Comparison of ENCODE assay signal across 19 mouse cellular contexts in genomic region chr11:114177789-114178188, GRCm38 (mm10).
A peak's percentile ranks its signal among the peaks of the same experiment; 100 is the strongest.
DNase-seq lines count a peak whose midpoint lies in the region; ATAC-seq and TF ChIP-seq lines count a peak whose summit lies in the region.
"Had no signal": no experiment of that assay in that cellular context is flagged by ENCODE, and none has a peak within 500 bp of the region (broad histone marks: within the 10 kb centered on the region; RNA-seq: fewer than 3 reads in every experiment).

No protein-coding gene starts in this region.

- TF ChIP-seq CTCF in hindbrain, postnatal 0 days (IDR thresholded peaks at IDR 0.05; ENCODE audit: low read depth), result no peak

- 0 out of 2 replicates have a peak overlapping the region, but pooled peaks have one; percentile 56 for H3K27ac ChIP-seq in hindbrain, postnatal 0 days
- no peak overlapping the region for H3K27ac ChIP-seq in hindbrain, embryonic 14.5 days
- 0 out of 2 replicates have a peak overlapping the region, but pooled peaks have one; percentile 20 for H3K27ac ChIP-seq in neural tube, embryonic 15.5 days (replicated peaks)
- H3K27ac ChIP-seq in intestine, embryonic 16.5 days (ENCODE audit: low read length), result no peak overlapping the region
- peak overlapping the region; percentile 18; the same call in 1 of the 2 replicates for H3K27ac ChIP-seq in limb, embryonic 15.5 days
- H3K27ac ChIP-seq: embryonic facial prominence, embryonic 15.5 days; forebrain, embryonic 15.5 days; heart, embryonic 15.5 days had no signal

- no peaks in the 10 kb centered on the region for H3K9me3 ChIP-seq in hindbrain, postnatal 0 days (ENCODE audit: low read length)
- H3K9me3 ChIP-seq in hindbrain, embryonic 14.5 days (ENCODE audit: control insufficient read depth, low read length), result no peaks in the 10 kb centered on the region
- no peaks in the 10 kb centered on the region for H3K9me3 ChIP-seq in neural tube, embryonic 15.5 days (replicated peaks)
- H3K9me3 ChIP-seq in intestine, embryonic 16.5 days (ENCODE audit: control insufficient read depth, low read length), result no peaks in the 10 kb centered on the region
- H3K9me3 ChIP-seq in limb, embryonic 15.5 days, result no peaks in the 10 kb centered on the region
- H3K9me3 ChIP-seq: embryonic facial prominence, embryonic 15.5 days; forebrain, embryonic 15.5 days; heart, embryonic 15.5 days had no signal

- peaks cover 23% of the 10 kb centered on the region for H3K4me1 ChIP-seq in hindbrain, postnatal 0 days (ENCODE audit: insufficient read depth, low read length)
- H3K4me1 ChIP-seq in hindbrain, embryonic 14.5 days (replicated peaks; ENCODE audit: control insufficient read depth, insufficient read depth, low read length), result peaks cover 35% of the 10 kb centered on the region
- peaks cover 38% of the 10 kb centered on the region for H3K4me1 ChIP-seq in neural tube, embryonic 15.5 days
- H3K4me1 ChIP-seq in intestine, embryonic 16.5 days (ENCODE audit: control insufficient read depth, insufficient read depth, low read length), result peaks cover 20% of the 10 kb centered on the region
- H3K4me1 ChIP-seq in limb, embryonic 15.5 days, result peaks cover 44% of the 10 kb centered on the region

- H3K4me2 ChIP-seq in hindbrain, postnatal 0 days (ENCODE audit: low read depth, low read length), result no peak overlapping the region
- no peak overlapping the region for H3K4me2 ChIP-seq in hindbrain, embryonic 14.5 days (replicated peaks)
- no peak overlapping the region for H3K4me2 ChIP-seq in neural tube, embryonic 15.5 days
- H3K4me2 ChIP-seq in intestine, embryonic 16.5 days (ENCODE audit: low read depth, low read length), result no peak overlapping the region
- no peak overlapping the region for H3K4me2 ChIP-seq in limb, embryonic 15.5 days
- H3K4me2 ChIP-seq: embryonic facial prominence, embryonic 15.5 days; forebrain, embryonic 15.5 days; heart, embryonic 11.5 days; heart, embryonic 15.5 days had no signal

- H3K9ac ChIP-seq in hindbrain, postnatal 0 days (replicated peaks; ENCODE audit: low read length), result no peak overlapping the region
- no peak overlapping the region for H3K9ac ChIP-seq in hindbrain, embryonic 14.5 days
- H3K9ac ChIP-seq in neural tube, embryonic 15.5 days (replicated peaks), result no peak overlapping the region
- H3K9ac ChIP-seq in intestine, embryonic 16.5 days (ENCODE audit: low read depth, low read length), result no peak overlapping the region
- no peak overlapping the region for H3K9ac ChIP-seq in limb, embryonic 15.5 days
- H3K9ac ChIP-seq: embryonic facial prominence, embryonic 15.5 days; forebrain, embryonic 15.5 days; heart, embryonic 15.5 days had no signal

- H3K36me3 ChIP-seq in hindbrain, postnatal 0 days (ENCODE audit: insufficient read depth, low read length), result no peaks in the 10 kb centered on the region
- H3K36me3 ChIP-seq in hindbrain, embryonic 14.5 days (replicated peaks; ENCODE audit: control insufficient read depth, insufficient read depth), result no peaks in the 10 kb centered on the region
- H3K36me3 ChIP-seq in neural tube, embryonic 15.5 days, result no peaks in the 10 kb centered on the region
- no peaks in the 10 kb centered on the region for H3K36me3 ChIP-seq in intestine, embryonic 16.5 days (ENCODE audit: control insufficient read depth, insufficient read depth, low read length)
- no peaks in the 10 kb centered on the region for H3K36me3 ChIP-seq in limb, embryonic 15.5 days
- H3K36me3 ChIP-seq: embryonic facial prominence, embryonic 15.5 days; forebrain, embryonic 15.5 days; heart, embryonic 15.5 days had no signal

- H3K4me3 ChIP-seq in hindbrain, postnatal 0 days (ENCODE audit: low read length), result no peak overlapping the region
- H3K4me3 ChIP-seq in hindbrain, embryonic 14.5 days (replicated peaks; ENCODE audit: low read length), result no peak overlapping the region
- no peak overlapping the region for H3K4me3 ChIP-seq in neural tube, embryonic 15.5 days (replicated peaks)
- H3K4me3 ChIP-seq in intestine, embryonic 16.5 days (ENCODE audit: low read length), result no peak overlapping the region
- no peak overlapping the region for H3K4me3 ChIP-seq in limb, embryonic 15.5 days
- H3K4me3 ChIP-seq: embryonic facial prominence, embryonic 15.5 days; erythroblast, embryonic 14.5 days; forebrain, embryonic 15.5 days; heart, embryonic 15.5 days had no signal

- WGBS in hindbrain, postnatal 0 days, result 35% methylated on average over 4 of the region's 4 CpGs
- WGBS in hindbrain, embryonic 14.5 days, result 48% methylated on average over 4 of the region's 4 CpGs
- 51% methylated on average over 4 of the region's 4 CpGs for WGBS in neural tube, embryonic 15.5 days
- 49% methylated on average over 4 of the region's 4 CpGs for WGBS in intestine, embryonic 16.5 days
- 32% methylated on average over 4 of the region's 4 CpGs for WGBS in limb, embryonic 15.5 days

- no peak for ATAC-seq in hindbrain, postnatal 0 days
- no peak; the same call in 1 of the 2 replicates for ATAC-seq in hindbrain, embryonic 14.5 days (ENCODE audit: low FRiP score)
- ATAC-seq in neural tube, embryonic 15.5 days (ENCODE audit: low FRiP score), result no peak
- ATAC-seq in intestine, embryonic 16.5 days, result peak; percentile 67
- ATAC-seq in limb, embryonic 15.5 days (ENCODE audit: insufficient number of reproducible peaks, low FRiP score, low TSS enrichment, low read depth), result no peak
- ATAC-seq: activated CD4-positive, CD25-positive, alpha-beta regulatory T cell, adult 4 months; forebrain, embryonic 15.5 days; hindbrain, embryonic 16.5 days; Patski had no signal

- DNase-seq in hindbrain, postnatal 0 days (ENCODE audit: low spot score), result no peak
- DNase-seq in hindbrain, embryonic 14.5 days (ENCODE audit: low spot score), result no peak
- DNase-seq in neural tube, embryonic 10.5 days (ENCODE audit: extremely low spot score, low spot score), result no peak
- DNase-seq in adrenal gland, postnatal 25 days, result no peak
- DNase-seq: cerebellum, adult 18-20 months; gastrocnemius, postnatal 10 days; heart, adult 18-20 months; heart, postnatal 14 days had no signal

- no peaks in the 10 kb centered on the region for H3K27me3 ChIP-seq in hindbrain, postnatal 0 days (ENCODE audit: insufficient read depth, low read length)
- H3K27me3 ChIP-seq in hindbrain, embryonic 14.5 days (ENCODE audit: control insufficient read depth, insufficient read depth, low read length), result no peaks in the 10 kb centered on the region
- 0 out of 2 replicates have a peak, but pooled peaks cover 6% of the 10 kb centered on the region for H3K27me3 ChIP-seq in neural tube, embryonic 15.5 days (replicated peaks)
- 0 out of 2 replicates have a peak, but pooled peaks cover 2% of the 10 kb centered on the region for H3K27me3 ChIP-seq in intestine, embryonic 16.5 days (replicated peaks; ENCODE audit: control insufficient read depth, insufficient read depth, low read length)
- H3K27me3 ChIP-seq in limb, embryonic 15.5 days, result no peaks in the 10 kb centered on the region
- H3K27me3 ChIP-seq: embryonic facial prominence, embryonic 15.5 days; forebrain, embryonic 15.5 days; heart, embryonic 15.5 days; Patski had no signal

Comparison
In these comparisons a context has a peak if more than half of its experiments do, and no peak if none do; other contexts are left out.
1. H3K27ac ChIP-seq: peak in hindbrain, postnatal 0 days (single experiment), neural tube, embryonic 15.5 days (single experiment) and limb, embryonic 15.5 days (single experiment); none in hindbrain, embryonic 14.5 days (single experiment) and intestine, embryonic 16.5 days (single experiment).